Mouse (Mus musculus) spleen, adult 2 months (tissue): ENCODE data around the gene Lgr4. TPM values are rescaled to one million over a fixed set of nuclear protein-coding genes. Genes with fewer than 3 reads are reported as not detected.

Source experiments
- DNase-seq, 2 experiments: peaks; one replicate each; pipeline versions ENCODE4 v3.0.0 to v3.0.0-alpha.2; 2012 to 2021; ENCODE audit warnings: low spot score in 2 of 2, low read depth in 1 of 2
- H3K27ac ChIP-seq: fragments of 200-500 bp; 2 replicates; pipeline ENCODE4 v1.5.1; 2012; ENCODE audit warnings: low read length, inconsistent platforms; ENCODE audit not compliant: insufficient read depth
- H3K27me3 ChIP-seq: fragments of 200-500 bp; 2 replicates; pipeline ENCODE4 v1.6.1; 2012; ENCODE audit warnings: mild to moderate bottlenecking, moderate library complexity, low read length, inconsistent platforms; ENCODE audit not compliant: control insufficient read depth, insufficient read depth
- H3K36me3 ChIP-seq: fragments of 200-500 bp; 2 replicates; pipeline ENCODE4 v1.6.1; 2012; ENCODE audit warnings: mild to moderate bottlenecking, low read length, inconsistent platforms; ENCODE audit not compliant: control insufficient read depth, insufficient read depth
- H3K4me1 ChIP-seq: fragments of 200-500 bp; 2 replicates; pipeline ENCODE4 v1.6.1; 2011; ENCODE audit warnings: inconsistent platforms; ENCODE audit not compliant: control insufficient read depth, insufficient read depth, insufficient read length
- H3K4me3 ChIP-seq: fragments of 200-500 bp; 2 replicates; pipeline ENCODE4 v1.5.1; 2011; ENCODE audit warnings: mild to moderate bottlenecking, inconsistent platforms; ENCODE audit not compliant: insufficient read depth, insufficient read length; ENCODE audit errors: extremely low read depth
- CTCF ChIP-seq: fragments of 200-500 bp; IDR thresholded peaks from 2 replicates; pipeline ENCODE4 v1.5.1; 2011; ENCODE audit warnings: mild to moderate bottlenecking, inconsistent platforms; ENCODE audit not compliant: insufficient read depth, insufficient read length, insufficient replicate concordance; ENCODE audit errors: extremely low read depth
- POLR2A ChIP-seq: fragments of 200-500 bp; IDR thresholded peaks from 2 replicates; pipeline ENCODE4 v1.6.1; 2011; ENCODE audit warnings: low read depth, low read length, inconsistent platforms
- WGBS: fragments of 180-500 bp; shearing (Covaris S2); methylation state at CpG from one replicate; pipeline ENCODE4 v1.1.7; 2018; 5-methylcytosine and 5-hydroxymethylcytosine counted together
- polyA plus RNA-seq: library from polyadenylated mRNA; depleted of rRNA; stranded (reverse); fragments of >200 nt; gene quantifications from 2 replicates; pipeline ENCODE4 v1.2.3, GENCODE M21; 2012

Gene Lgr4
- polyA plus RNA-seq, 1 experiment: 0.65 TPM

- TF ChIP-seq CTCF (no peak), POLR2A (peak; percentile 75; the same call in 1 of the 2 replicates)
- under 1% methylated on average over 42 of the region's 42 CpGs for WGBS
- DNase-seq: peak; percentile 83 to 90
- H3K4me3 ChIP-seq: peak within 1 kb of the TSS; percentile 98
- no peaks in the 10 kb centered on the region for H3K4me1 ChIP-seq
- H3K27ac ChIP-seq: peak within 1 kb of the TSS; percentile 68
- peaks cover 7% of the 10 kb centered on the region for H3K36me3 ChIP-seq
- no peaks in the 10 kb centered on the region for H3K27me3 ChIP-seq
Measured at GRCm38 (mm10) chr2:109890597-109890996, 26.9 kb upstream of the Lgr4 start, which contains the start of gene Lin7c. TSS of gene Lin7c (plus strand) at chr2:109890853.

GRCm38 (mm10) chr2:109891031-109891430 lies 26.4 kb upstream of the Lgr4 start:
- WGBS: under 1% methylated on average over 33 of the region's 34 CpGs
- TF ChIP-seq POLR2A (no peak), CTCF (no peak)
- Histone ChIP-seq H3K4me1 (no peaks in the 10 kb centered on the region), H3K27ac (peak overlapping the region; percentile 40), H3K36me3 (peaks cover 11% of the 10 kb centered on the region), H3K4me3 (peak overlapping the region; percentile 98), H3K27me3 (no peaks in the 10 kb centered on the region)
- no peak for DNase-seq

GRCm38 (mm10) chr2:109891471-109891870 lies 26.0 kb upstream of the Lgr4 start:
- 37% methylated on average over 4 of the region's 4 CpGs for WGBS
- TF ChIP-seq CTCF: no peak
- TF ChIP-seq POLR2A: no peak
- Histone ChIP-seq H3K36me3 (peaks cover 14% of the 10 kb centered on the region), H3K4me1 (no peaks in the 10 kb centered on the region), H3K4me3 (peak overlapping the region; percentile 98), H3K27me3 (no peaks in the 10 kb centered on the region), H3K27ac (no peak overlapping the region)
- no peak for DNase-seq

GRCm38 (mm10) chr2:109896311-109896710 lies 21.1 kb upstream of the Lgr4 start:
- H3K36me3 ChIP-seq: peaks cover 32% of the 10 kb centered on the region
- no peak overlapping the region for H3K4me3 ChIP-seq
- no peaks in the 10 kb centered on the region for H3K4me1 ChIP-seq
- H3K27ac ChIP-seq: no peak overlapping the region
- no peak for DNase-seq
- TF ChIP-seq CTCF (no peak), POLR2A (no peak)
- H3K27me3 ChIP-seq: no peaks in the 10 kb centered on the region
- WGBS: 77% methylated on average over 7 of the region's 7 CpGs

GRCm38 (mm10) chr2:109902869-109903268 lies 14.6 kb upstream of the Lgr4 start:
- 86% methylated on average over 7 of the region's 7 CpGs for WGBS
- no peaks in the 10 kb centered on the region for H3K27me3 ChIP-seq
- H3K4me1 ChIP-seq: no peaks in the 10 kb centered on the region
- no peak for DNase-seq
- H3K27ac ChIP-seq: no peak overlapping the region
- peaks cover 12% of the 10 kb centered on the region for H3K36me3 ChIP-seq
- TF ChIP-seq CTCF (no peak), POLR2A (no peak)
- H3K4me3 ChIP-seq: no peak overlapping the region

- Histone ChIP-seq H3K27me3 (no peaks in the 10 kb centered on the region), H3K4me3 (no peak overlapping the region), H3K4me1 (no peaks in the 10 kb centered on the region), H3K36me3 (peaks cover 7% of the 10 kb centered on the region), H3K27ac (no peak overlapping the region)
- TF ChIP-seq CTCF (peak; percentile 84; the same call in 1 of the 2 replicates), POLR2A (no peak)
- 1% methylated on average over 7 of the region's 7 CpGs for WGBS
- peak; percentile 75 to 78 for DNase-seq
Measured at GRCm38 (mm10) chr2:109904171-109904821, 13.2 kb upstream of the Lgr4 start.

GRCm38 (mm10) chr2:109909122-109909521 lies 8.3 kb upstream of the Lgr4 start:
- 73% methylated on average over 2 of the region's 2 CpGs for WGBS

More at GRCm38 (mm10) chr2:109909122-109909521, 8.3 kb upstream of the Lgr4 start:
- no peaks in the 10 kb centered on the region for H3K4me1 ChIP-seq
- H3K27ac ChIP-seq: no peak overlapping the region
- DNase-seq: no peak
- H3K4me3 ChIP-seq: no peak overlapping the region
- no peak for TF ChIP-seq CTCF
- no peak for TF ChIP-seq POLR2A
- H3K27me3 ChIP-seq: no peaks in the 10 kb centered on the region
- H3K36me3 ChIP-seq: no peaks in the 10 kb centered on the region
